Mouse (Mus musculus) cerebellum, postnatal 10 days (tissue): ENCODE results near the gene Tmem179b.
A peak's percentile ranks its signal among the peaks of the same experiment; 100 is the strongest.

ENCODE experiments used
- DNase-seq, 2 experiments: peaks; one replicate each; pipeline ENCODE4 v3.0.0; 2021; ENCODE audit warnings: mixed read lengths in 2 of 2

Gene Tmem179b

GRCm38 (mm10) chr19:8774951-8775421 is 719 bp upstream of the Tmem179b start:
- no peak for DNase-seq

- DNase-seq = no peak
These were observed 858 bp downstream of the Tmem179b start for GRCm38 (mm10) chr19:8773409-8773808.

- DNase-seq = no peak
These were observed 1.3 kb downstream of the Tmem179b start for GRCm38 (mm10) chr19:8772996-8773395.

GRCm38 (mm10) chr19:8770567-8771270 is 3.5 kb downstream of the Tmem179b start, which contains the start of gene Tmem223:
TSS of gene Tmem223 (plus strand) at chr19:8770996.
- peak; percentile 89 to 90 for DNase-seq

- DNase-seq = no peak
These were observed 8.7 kb downstream of the Tmem179b start for GRCm38 (mm10) chr19:8765562-8765961.

GRCm38 (mm10) chr19:8763276-8763675 is 11.0 kb downstream of the Tmem179b start:
- no peak for DNase-seq

- DNase-seq = no peak
These were observed 13.5 kb downstream of the Tmem179b start for GRCm38 (mm10) chr19:8760757-8761156.

- no peak for DNase-seq
These were observed 15.4 kb downstream of the Tmem179b start for GRCm38 (mm10) chr19:8758899-8759298.

- no peak for DNase-seq
These were observed 16.7 kb downstream of the Tmem179b start for GRCm38 (mm10) chr19:8757471-8757998.

- peak; percentile 97 to 98 for DNase-seq
These were observed 17.5 kb downstream of the Tmem179b start, which contains the start of gene Nxf1 for GRCm38 (mm10) chr19:8756635-8757387. TSS of gene Nxf1 (plus strand) at chr19:8757073.

GRCm38 (mm10) chr19:8755652-8756051 is 18.6 kb downstream of the Tmem179b start:
- no peak for DNase-seq

- DNase-seq = peak in 1 of 2 experiments; percentile 20
These were observed 26.9 kb downstream of the Tmem179b start for GRCm38 (mm10) chr19:8747368-8747767.

GRCm38 (mm10) chr19:8745382-8745781 is 28.9 kb downstream of the Tmem179b start:
- no peak for DNase-seq

GRCm38 (mm10) chr19:8742176-8742575 is 32.1 kb downstream of the Tmem179b start:
- DNase-seq = peak in 1 of 2 experiments; percentile 17

- peak; percentile 96 to 97 for DNase-seq
These were observed 32.9 kb downstream of the Tmem179b start, which contains the start of gene Stx5a for GRCm38 (mm10) chr19:8741243-8741869. TSS of gene Stx5a (plus strand) at chr19:8741413.

- DNase-seq = no peak
These were observed 33.7 kb downstream of the Tmem179b start, which contains the start of gene 1700092M07Rik for GRCm38 (mm10) chr19:8740603-8741002. TSS of gene 1700092M07Rik (plus strand) at chr19:8740718.

GRCm38 (mm10) chr19:8739646-8740045 is 34.6 kb downstream of the Tmem179b start:
- DNase-seq = no peak

GRCm38 (mm10) chr19:8738911-8739310 is 35.4 kb downstream of the Tmem179b start:
- DNase-seq = no peak

- no peak for DNase-seq
These were observed 38.2 kb downstream of the Tmem179b start for GRCm38 (mm10) chr19:8736160-8736467.

GRCm38 (mm10) chr19:8735389-8736159 is 38.7 kb downstream of the Tmem179b start, which contains the start of gene Wdr74:
TSS of gene Wdr74 (plus strand) at chr19:8735827.
- DNase-seq = peak; percentile 97

- no peak for DNase-seq
These were observed 39.9 kb downstream of the Tmem179b start for GRCm38 (mm10) chr19:8734334-8734733.
